Mouse (Mus musculus) forebrain, embryonic 15.5 days (tissue): ENCODE data around the gene March4. TPM values are rescaled to one million over a fixed set of nuclear protein-coding genes. Genes with fewer than 3 reads are reported as not detected.

ENCODE experiments used
- ATAC-seq: fragments of 200-750 bp; cut with Nextera tagmentation; replicated peaks from 2 replicates; pipeline ENCODE4 v1.8.0; 2017; ENCODE audit warnings: mild to moderate bottlenecking, moderate TSS enrichment, moderate library complexity
- H3K27ac ChIP-seq: fragments of 300-500 bp; sonication (generic); replicated peaks from 2 replicates; pipeline ENCODE4 v1.5.1; 2015; ENCODE audit warnings: mild to moderate bottlenecking, inconsistent platforms
- H3K27me3 ChIP-seq: fragments of 300-500 bp; sonication (generic); 2 replicates; pipeline ENCODE4 v1.6.1; 2015; ENCODE audit warnings: inconsistent platforms
- H3K36me3 ChIP-seq: fragments of 300-500 bp; sonication (generic); 2 replicates; pipeline ENCODE4 v1.6.1; 2015; ENCODE audit warnings: mild to moderate bottlenecking, inconsistent platforms
- H3K4me1 ChIP-seq: fragments of 300-500 bp; sonication (generic); 2 replicates; pipeline ENCODE4 v1.6.1; 2015; ENCODE audit warnings: inconsistent platforms
- H3K4me2 ChIP-seq: fragments of 300-500 bp; sonication (generic); replicated peaks from 2 replicates; pipeline ENCODE4 v1.6.1; 2015; ENCODE audit warnings: mild to moderate bottlenecking, inconsistent platforms
- H3K4me3 ChIP-seq: fragments of 300-500 bp; sonication (generic); 2 replicates; pipeline ENCODE4 v1.5.1; 2015; ENCODE audit warnings: mild to moderate bottlenecking, inconsistent platforms
- H3K9ac ChIP-seq: fragments of 300-500 bp; sonication (generic); replicated peaks from 2 replicates; pipeline ENCODE4 v1.6.1; 2015; ENCODE audit warnings: mild to moderate bottlenecking, inconsistent platforms
- H3K9me3 ChIP-seq: fragments of 300-500 bp; sonication (generic); 2 replicates; pipeline ENCODE4 v1.6.1; 2016; ENCODE audit warnings: inconsistent platforms
- WGBS: fragments of 180-500 bp; shearing (Covaris S2); methylation state at CpG from one replicate; pipeline ENCODE4 v1.1.7; 2015; ENCODE audit warnings: mixed read lengths; 5-methylcytosine and 5-hydroxymethylcytosine counted together
- polyA plus RNA-seq: library from polyadenylated mRNA; unstranded; fragments of >200 nt; fragmentation: Nextera tagmentation; extraction: Ambion mirVana; gene quantifications from 2 replicates; pipeline ENCODE4 v1.2.1, GENCODE M21; 2015

Gene March4
- polyA plus RNA-seq, 1 experiment from 2014 or later: 5.3 TPM

DNA sequence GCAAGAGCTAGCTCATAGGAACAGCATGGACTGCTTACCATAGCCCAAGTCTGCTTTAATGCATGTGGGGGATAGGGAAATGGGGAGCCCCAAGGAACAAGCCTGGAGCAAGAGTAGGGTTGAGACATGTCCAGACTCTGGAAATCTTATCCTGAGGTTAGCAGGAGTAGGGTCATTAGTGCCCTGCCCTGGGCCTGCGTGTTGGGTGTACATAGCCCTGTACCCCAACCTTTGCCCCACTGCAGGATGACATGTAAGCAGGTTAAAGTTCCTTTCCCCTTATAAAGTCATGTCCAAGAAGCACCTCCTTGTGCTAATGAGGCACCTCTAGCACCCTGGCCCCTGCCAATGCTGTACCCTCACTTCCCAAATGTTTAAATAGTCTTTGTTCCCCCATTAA lies 104.2 kb downstream of the March4 start:
- no peak overlapping the region for H3K4me3 ChIP-seq
- H3K27me3 ChIP-seq: no peaks in the 10 kb centered on the region
- no peaks in the 10 kb centered on the region for H3K36me3 ChIP-seq
- WGBS: 100% methylated on average over 1 of the region's 1 CpGs
- no peak for ATAC-seq
- no peaks in the 10 kb centered on the region for H3K9me3 ChIP-seq
- H3K9ac ChIP-seq: no peak overlapping the region
- H3K4me1 ChIP-seq: peaks cover 5% of the 10 kb centered on the region; the same call in 1 of the 2 replicates
- no peak overlapping the region for H3K27ac ChIP-seq
- H3K4me2 ChIP-seq: no peak overlapping the region

DNA sequence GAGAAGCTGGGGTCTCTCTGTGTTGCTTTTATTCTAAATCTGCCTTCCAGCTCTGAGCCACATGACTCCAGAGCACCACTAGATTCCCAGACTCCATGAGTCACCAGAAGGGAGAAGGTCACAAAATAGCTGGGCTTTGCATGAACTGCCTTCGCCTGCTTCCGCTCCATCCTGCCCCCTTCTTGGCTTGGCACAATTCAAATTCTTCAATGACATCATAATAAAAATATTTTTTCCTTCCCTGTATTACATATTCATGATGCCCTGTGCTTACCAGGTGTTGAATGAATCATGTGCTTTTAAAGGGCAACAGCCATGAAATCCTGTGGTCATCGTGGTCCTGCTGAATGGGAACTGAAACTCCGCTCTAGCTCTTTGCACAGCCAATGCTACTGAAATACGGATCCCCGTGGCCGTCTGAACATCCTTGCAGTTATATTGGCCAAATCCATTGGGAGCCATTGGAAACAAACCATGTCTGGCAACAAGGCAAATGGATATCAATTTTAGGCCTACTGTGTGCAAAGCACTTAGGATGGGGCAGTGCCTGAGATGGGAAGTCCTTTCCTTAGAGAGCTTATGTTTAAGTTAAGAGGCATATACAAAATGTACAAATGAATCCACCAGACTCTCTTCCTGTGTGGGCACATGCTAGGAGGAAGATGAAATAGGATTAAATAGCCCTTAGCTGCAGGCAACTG lies 107.5 kb downstream of the March4 start:
- Histone ChIP-seq H3K9ac (no peak overlapping the region), H3K9me3 (no peaks in the 10 kb centered on the region), H3K27me3 (no peaks in the 10 kb centered on the region), H3K4me2 (no peak overlapping the region), H3K4me1 (peaks cover 5% of the 10 kb centered on the region; the same call in 1 of the 2 replicates), H3K4me3 (no peak overlapping the region), H3K36me3 (no peaks in the 10 kb centered on the region), H3K27ac (no peak overlapping the region)
- ATAC-seq: no peak
- WGBS: 89% methylated on average over 7 of the region's 7 CpGs

DNA sequence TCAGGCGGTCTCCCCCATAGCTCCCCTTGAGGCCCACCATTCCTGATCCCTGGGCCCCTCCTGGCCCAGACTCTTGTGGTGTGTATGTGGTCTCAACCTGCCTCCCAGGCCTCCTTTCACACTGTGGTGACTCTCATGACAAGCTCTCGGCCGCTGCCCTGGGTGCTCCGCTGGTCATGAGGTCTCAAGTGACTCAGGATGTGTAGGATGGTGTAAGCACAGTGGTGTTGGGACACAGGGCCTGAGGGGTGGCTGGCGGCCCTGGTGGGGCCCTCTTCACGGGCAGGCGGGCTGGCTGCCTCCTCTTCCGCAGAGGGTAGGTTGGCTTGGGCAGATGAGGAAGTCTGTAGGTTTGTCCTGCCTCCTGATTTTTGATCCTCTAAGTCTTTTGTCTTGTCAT lies 108.2 kb downstream of the March4 start:
- no peak for ATAC-seq
- Histone ChIP-seq H3K27me3 (no peaks in the 10 kb centered on the region), H3K9me3 (no peaks in the 10 kb centered on the region), H3K9ac (no peak overlapping the region), H3K4me3 (no peak overlapping the region), H3K27ac (no peak overlapping the region), H3K36me3 (no peaks in the 10 kb centered on the region), H3K4me2 (no peak overlapping the region), H3K4me1 (peaks cover 4% of the 10 kb centered on the region; the same call in 1 of the 2 replicates)
- whole genome bisulfite sequencing: 89% methylated on average over 8 of the region's 8 CpGs

DNA sequence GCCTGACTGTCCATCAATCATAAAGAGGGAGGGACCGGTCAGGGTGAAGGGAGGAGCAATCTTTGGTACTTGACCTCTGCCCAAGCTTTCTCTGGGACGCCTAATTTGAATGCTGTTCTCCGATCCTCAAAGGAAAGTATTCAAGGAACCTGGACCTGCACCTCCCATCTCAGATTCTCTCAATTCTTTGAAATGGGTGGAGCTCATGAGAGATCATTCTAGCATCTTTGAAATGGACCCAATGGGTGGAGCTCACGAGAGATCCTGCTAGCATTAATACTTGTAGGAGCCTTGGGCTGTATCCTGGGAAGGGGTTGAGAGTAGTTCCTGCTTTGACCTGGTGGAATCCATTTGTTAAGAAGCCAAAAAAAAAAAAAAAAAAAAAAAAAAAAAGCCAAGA lies 110.3 kb downstream of the March4 start:
- 87% methylated on average over 4 of the region's 4 CpGs for WGBS
- H3K4me2 ChIP-seq: no peak overlapping the region
- H3K9me3 ChIP-seq: no peaks in the 10 kb centered on the region
- no peak for ATAC-seq
- H3K4me1 ChIP-seq: no peaks in the 10 kb centered on the region
- no peaks in the 10 kb centered on the region for H3K36me3 ChIP-seq
- no peak overlapping the region for H3K9ac ChIP-seq
- H3K27me3 ChIP-seq: no peaks in the 10 kb centered on the region
- H3K4me3 ChIP-seq: no peak overlapping the region
- no peak overlapping the region for H3K27ac ChIP-seq

DNA sequence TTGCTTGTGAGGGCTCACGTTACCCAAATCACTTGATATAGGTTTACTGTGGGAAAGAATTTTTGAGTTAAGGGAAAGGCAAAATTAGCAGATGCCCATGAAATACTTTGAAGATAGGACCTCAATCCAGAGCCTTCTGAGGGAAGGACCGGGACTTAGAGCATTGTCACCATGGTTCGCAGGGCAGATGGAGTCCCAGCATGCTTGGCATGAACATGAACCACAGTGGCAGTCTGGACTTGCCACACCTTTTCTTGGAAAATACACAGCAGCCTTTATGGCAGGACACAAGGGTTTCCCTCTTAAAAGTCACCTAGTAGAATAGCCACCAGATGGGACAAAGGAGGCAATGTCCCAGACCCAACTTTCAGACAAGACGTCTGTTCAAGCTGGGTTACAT lies 114.6 kb downstream of the March4 start:
- no peak overlapping the region for H3K4me2 ChIP-seq
- no peak overlapping the region for H3K27ac ChIP-seq
- no peaks in the 10 kb centered on the region for H3K9me3 ChIP-seq
- H3K4me3 ChIP-seq: no peak overlapping the region
- 0 out of 2 replicates have a peak, but pooled peaks cover 5% of the 10 kb centered on the region for H3K4me1 ChIP-seq
- ATAC-seq: no peak
- H3K9ac ChIP-seq: no peak overlapping the region
- H3K36me3 ChIP-seq: no peaks in the 10 kb centered on the region
- 91% methylated on average over 4 of the region's 4 CpGs for WGBS
- no peaks in the 10 kb centered on the region for H3K27me3 ChIP-seq

DNA sequence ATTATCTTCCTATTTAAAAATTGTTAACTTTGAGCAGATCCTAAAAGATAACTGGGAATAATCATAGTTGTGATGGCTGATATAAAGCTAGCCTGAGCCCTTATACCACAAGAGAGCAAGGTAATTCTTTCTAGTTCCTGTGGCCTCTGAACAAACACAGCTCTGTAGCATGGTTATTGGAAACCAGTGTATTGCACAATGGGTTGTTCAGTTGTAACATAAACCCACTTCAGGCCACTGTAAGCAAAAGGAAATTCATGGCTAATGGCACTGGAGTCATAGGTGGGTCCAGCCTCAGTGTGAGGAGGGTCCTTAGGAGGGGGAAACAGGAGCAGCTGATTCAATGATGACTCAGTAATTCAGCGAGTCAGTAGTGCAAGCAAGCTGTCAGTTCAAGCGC lies 116.5 kb downstream of the March4 start:
- ATAC-seq: no peak
- WGBS: 78% methylated on average over 2 of the region's 2 CpGs
- H3K4me1 ChIP-seq: 0 out of 2 replicates have a peak, but pooled peaks cover 5% of the 10 kb centered on the region

DNA sequence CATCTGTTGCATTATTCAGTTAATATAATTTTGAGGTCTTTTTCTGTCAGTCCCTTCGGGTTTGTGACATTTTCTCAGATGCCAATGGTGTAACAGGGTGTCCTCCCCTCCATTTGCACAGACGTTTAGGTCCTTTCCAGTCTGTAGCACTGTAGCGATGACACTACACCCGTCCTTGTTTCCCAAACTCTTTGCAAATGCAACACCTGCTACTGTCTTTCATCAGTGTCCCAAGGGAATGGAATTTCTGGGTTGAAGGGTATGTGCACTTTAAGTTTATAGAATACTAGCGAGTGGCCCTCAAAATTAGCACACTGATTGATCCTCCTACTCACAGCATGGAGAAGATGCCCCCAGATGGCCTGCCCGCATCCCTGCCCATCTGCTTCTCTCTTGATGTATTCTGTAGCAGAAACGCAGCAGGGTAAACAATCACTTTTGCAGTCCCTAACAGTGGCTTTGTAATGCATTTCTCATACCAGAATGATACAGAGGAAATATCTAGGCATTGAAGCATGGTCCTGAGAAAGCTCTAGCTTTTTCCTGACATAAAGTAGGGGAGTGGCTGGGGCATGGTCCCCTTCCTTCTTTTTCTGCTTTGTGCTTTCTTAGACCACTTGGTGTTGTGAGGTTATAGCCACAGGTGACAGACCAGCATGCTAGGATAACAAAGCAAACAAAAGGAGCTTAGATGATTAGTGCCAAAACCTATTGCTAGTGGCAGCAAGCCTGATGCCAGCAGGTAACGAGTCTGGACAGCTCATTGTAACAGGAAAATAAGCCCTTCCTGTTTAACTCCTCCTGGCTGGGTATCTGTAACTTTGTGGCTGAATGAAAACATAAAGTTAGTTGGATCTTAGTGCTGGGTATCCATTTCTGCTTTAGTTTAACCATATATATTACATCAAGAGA lies 117.7 kb downstream of the March4 start:
- Histone ChIP-seq H3K4me2 (no peak overlapping the region), H3K27ac (no peak overlapping the region), H3K27me3 (no peaks in the 10 kb centered on the region), H3K4me1 (peaks cover 12% of the 10 kb centered on the region), H3K4me3 (no peak overlapping the region), H3K9ac (no peak overlapping the region), H3K9me3 (no peaks in the 10 kb centered on the region), H3K36me3 (no peaks in the 10 kb centered on the region)
- ATAC-seq: no peak
- 51% methylated on average over 8 of the region's 8 CpGs for WGBS

More for the DNA sequence above, 116.5 kb downstream of the March4 start:
- Histone ChIP-seq H3K9me3 (no peaks in the 10 kb centered on the region), H3K27ac (no peak overlapping the region), H3K27me3 (no peaks in the 10 kb centered on the region), H3K4me2 (no peak overlapping the region), H3K9ac (no peak overlapping the region), H3K4me3 (no peak overlapping the region), H3K36me3 (no peaks in the 10 kb centered on the region)

DNA sequence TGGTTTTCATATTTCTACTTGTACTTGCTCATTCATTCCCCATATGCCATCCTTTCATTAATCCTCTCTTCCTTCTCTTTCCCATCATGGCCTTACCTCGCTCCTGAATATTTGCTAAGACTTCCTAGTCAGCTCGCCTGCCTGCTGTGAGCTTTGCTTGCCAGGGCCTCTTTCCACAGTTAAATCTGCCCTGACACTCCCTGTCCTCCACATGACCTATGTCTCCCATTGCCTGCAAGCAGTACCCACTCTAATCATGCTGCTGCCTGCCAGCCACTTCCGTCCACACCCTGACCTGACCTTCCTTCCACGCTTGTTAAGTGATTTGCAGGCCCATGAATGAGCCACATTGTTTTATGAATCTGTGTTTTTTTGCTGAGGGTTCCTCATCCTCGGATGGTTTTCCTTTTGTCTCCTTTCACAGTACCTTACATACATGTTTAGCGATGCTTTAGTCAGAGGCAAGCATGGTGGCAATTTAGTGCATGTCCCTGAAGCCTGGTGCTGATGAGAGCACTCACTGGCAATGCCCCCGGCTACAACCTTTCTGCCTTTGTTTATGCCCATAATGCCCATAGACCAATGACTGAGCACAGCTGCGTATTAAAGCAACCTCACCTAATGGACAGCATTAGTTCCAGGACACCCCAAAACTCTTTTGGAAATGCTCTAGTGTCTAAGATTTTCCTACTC lies 122.0 kb downstream of the March4 start:
- peak overlapping the region; percentile 78 for H3K27ac ChIP-seq
- ATAC-seq: peak; percentile 23; the same call in 1 of the 2 replicates
- peaks cover 14% of the 10 kb centered on the region for H3K4me1 ChIP-seq

DNA sequence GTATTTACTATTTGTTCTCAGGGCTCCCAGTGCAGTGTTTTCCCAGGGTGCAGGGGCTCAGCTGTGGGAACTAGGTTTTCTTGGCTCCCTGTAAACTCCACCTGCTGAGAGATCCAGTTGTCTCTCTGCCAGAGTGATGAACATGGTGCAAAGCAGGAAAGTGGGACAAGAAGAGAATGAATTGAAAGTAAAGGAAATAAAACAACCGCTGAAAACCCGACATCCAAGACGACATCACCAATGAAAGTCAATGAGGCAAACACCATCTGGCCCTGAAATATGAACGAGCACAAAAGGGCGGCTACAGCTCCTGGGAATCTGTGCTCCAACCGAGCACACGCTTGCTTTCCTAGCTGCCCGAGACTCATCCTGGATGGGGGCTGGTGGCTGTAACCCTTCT lies 122.6 kb downstream of the March4 start:
- Histone ChIP-seq H3K36me3 (no peaks in the 10 kb centered on the region), H3K9me3 (no peaks in the 10 kb centered on the region), H3K27me3 (no peaks in the 10 kb centered on the region), H3K4me1 (peaks cover 13% of the 10 kb centered on the region), H3K4me3 (no peak overlapping the region), H3K27ac (peak overlapping the region; percentile 78), H3K4me2 (no peak overlapping the region), H3K9ac (no peak overlapping the region)
- ATAC-seq: peak; percentile 66
- 36% methylated on average over 8 of the region's 8 CpGs for WGBS

More for the DNA sequence above, 122.0 kb downstream of the March4 start:
- no peak overlapping the region for H3K9ac ChIP-seq
- no peaks in the 10 kb centered on the region for H3K9me3 ChIP-seq
- H3K4me2 ChIP-seq: no peak overlapping the region
- H3K27me3 ChIP-seq: no peaks in the 10 kb centered on the region
- H3K36me3 ChIP-seq: no peaks in the 10 kb centered on the region
- H3K4me3 ChIP-seq: no peak overlapping the region
- 55% methylated on average over 8 of the region's 8 CpGs for WGBS

DNA sequence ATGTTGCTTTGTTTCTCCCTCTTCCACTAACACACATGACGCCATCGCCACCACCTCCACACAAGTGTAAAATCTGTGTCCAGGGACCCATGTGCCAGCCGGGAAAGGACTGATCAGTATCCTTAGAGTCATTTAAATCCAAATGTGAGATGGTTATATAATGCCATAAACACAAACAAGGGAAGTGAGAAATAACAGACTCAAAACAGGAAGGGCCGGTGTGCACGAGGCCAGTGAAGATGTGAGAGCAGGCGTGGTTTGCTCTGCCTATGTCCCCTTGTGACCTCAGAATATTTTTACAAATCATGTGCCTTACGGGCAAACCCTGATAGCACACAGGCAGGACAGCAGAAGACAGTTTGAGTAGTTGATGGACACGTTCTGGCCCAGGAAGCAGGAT lies 123.5 kb downstream of the March4 start:
- H3K36me3 ChIP-seq: no peaks in the 10 kb centered on the region
- H3K27me3 ChIP-seq: no peaks in the 10 kb centered on the region
- H3K4me1 ChIP-seq: peaks cover 9% of the 10 kb centered on the region
- H3K9ac ChIP-seq: no peak overlapping the region
- no peak for ATAC-seq
- H3K4me3 ChIP-seq: no peak overlapping the region
- 85% methylated on average over 8 of the region's 8 CpGs for WGBS
- peak overlapping the region; percentile 78 for H3K27ac ChIP-seq
- H3K9me3 ChIP-seq: no peaks in the 10 kb centered on the region
- H3K4me2 ChIP-seq: no peak overlapping the region

DNA sequence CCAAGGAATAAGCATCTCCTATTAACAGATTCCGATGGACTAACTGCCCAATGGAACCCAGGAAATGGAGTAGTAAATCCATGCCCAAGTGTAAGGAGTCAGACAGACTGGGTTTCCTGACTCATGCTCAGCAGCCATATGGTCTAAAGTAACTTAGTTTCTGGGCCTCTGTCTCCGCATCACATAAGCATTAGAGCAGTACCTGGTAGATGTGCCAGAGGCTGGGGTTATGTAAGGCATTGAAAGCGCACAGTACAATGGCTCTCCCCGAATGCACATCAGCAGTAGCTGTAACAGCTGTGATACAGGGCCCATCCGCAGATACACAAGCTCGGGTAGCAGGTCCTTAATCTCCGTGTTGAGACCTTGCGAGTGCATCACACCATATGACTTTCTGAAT lies 125.6 kb downstream of the March4 start:
- Histone ChIP-seq H3K4me3 (no peak overlapping the region), H3K9me3 (no peaks in the 10 kb centered on the region), H3K4me1 (peaks cover 9% of the 10 kb centered on the region), H3K4me2 (no peak overlapping the region), H3K9ac (no peak overlapping the region), H3K36me3 (no peaks in the 10 kb centered on the region), H3K27me3 (no peaks in the 10 kb centered on the region), H3K27ac (no peak overlapping the region)
- 91% methylated on average over 8 of the region's 8 CpGs for WGBS
- no peak for ATAC-seq

DNA sequence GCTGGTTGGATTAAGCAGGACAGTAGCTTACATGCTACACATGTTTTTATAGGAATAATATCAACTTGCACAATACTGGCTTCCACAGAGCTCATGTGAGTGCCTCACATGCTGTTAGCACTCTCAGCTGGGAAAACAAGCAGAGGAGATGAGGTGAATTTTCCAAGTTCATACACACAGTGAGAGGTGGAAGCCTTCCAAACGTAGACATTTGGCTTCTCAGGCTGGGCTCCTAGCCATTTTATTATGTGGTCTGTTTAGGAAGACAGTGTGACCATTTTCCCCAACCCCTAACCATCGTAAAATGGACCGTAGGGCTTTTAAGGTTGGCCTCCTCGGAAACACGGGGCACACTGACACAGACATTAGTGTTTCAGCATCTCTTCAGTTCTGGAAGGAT lies 126.8 kb downstream of the March4 start:
- H3K9me3 ChIP-seq: no peaks in the 10 kb centered on the region
- no peak overlapping the region for H3K4me3 ChIP-seq
- H3K36me3 ChIP-seq: no peaks in the 10 kb centered on the region
- no peak overlapping the region for H3K27ac ChIP-seq
- ATAC-seq: no peak
- peaks cover 9% of the 10 kb centered on the region for H3K4me1 ChIP-seq
- H3K27me3 ChIP-seq: no peaks in the 10 kb centered on the region
- H3K9ac ChIP-seq: no peak overlapping the region
- no peak overlapping the region for H3K4me2 ChIP-seq
- WGBS: 81% methylated on average over 5 of the region's 5 CpGs
